Mouse (Mus musculus): ENCODE measurements around the gene Timp3. TPM values are rescaled to one million over a fixed set of nuclear protein-coding genes. Genes with fewer than 3 reads are reported as not detected.

Gene Timp3
- total and polyA plus RNA-seq, 3 experiments, result not detected

Other genes with a start within 250 kb of the Timp3 start
- gene Syn3, start 198.5 kb downstream of the Timp3 start, total RNA-seq (2012; rRNA removed), result not detected in 2 replicates
- gene Syn3, start 198.5 kb downstream of the Timp3 start, polyA plus RNA-seq (2012; ENCODE audit: insufficient read depth in 1 of 2, insufficient read length in 2 of 2, low read depth in 1 of 2, low replicate concordance in 2 of 2, missing spikeins in 1 of 2), result under 1 TPM in 1 of 2 experiments, not detected in 1; 0.06 TPM

All from MEL (cell line).